Comparison of ENCODE assay signal across 8 mouse cellular contexts in genomic region chr4:32560246-32560645, GRCm38 (mm10). TPM values are rescaled to one million over a fixed set of nuclear protein-coding genes. Genes with fewer than 3 reads are reported as not detected.
DNase-seq lines count a peak whose midpoint lies in the region; ATAC-seq lines count a peak whose summit lies in the region.

No protein-coding gene starts in this region.

- H3K36me3 ChIP-seq in lung, embryonic 16.5 days (ENCODE audit: control insufficient read depth, insufficient read depth, low read length): peaks cover 4% of the 10 kb centered on the region; the same call in 1 of the 2 replicates

- H3K9me3 ChIP-seq in lung, embryonic 16.5 days (ENCODE audit: control insufficient read depth, low read length): no peaks in the 10 kb centered on the region

- no peak overlapping the region for H3K27ac ChIP-seq in lung, embryonic 16.5 days (ENCODE audit: low read length)

- 29% methylated on average over 6 of the region's 6 CpGs for WGBS in lung, embryonic 16.5 days

- H3K4me3 ChIP-seq in lung, embryonic 16.5 days (ENCODE audit: low read length): no peak overlapping the region

- peaks cover 8% of the 10 kb centered on the region; the same call in 1 of the 2 replicates for H3K4me1 ChIP-seq in lung, embryonic 16.5 days (replicated peaks; ENCODE audit: control insufficient read depth, insufficient read depth, low read length)

- no peak overlapping the region for H3K9ac ChIP-seq in lung, embryonic 16.5 days (ENCODE audit: low read length)

- peak; percentile 53 for DNase-seq in embryo, embryonic 10 days (ENCODE audit: low spot score)
- no peak for DNase-seq in embryo, embryonic 9.5 days (ENCODE audit: extremely low spot score)
- no peak for DNase-seq in lung, adult 18-20 months
- DNase-seq in thymus, postnatal 14 days: peak; percentile 90
- DNase-seq in cerebellum, postnatal 14 days: no peak
- DNase-seq in ovary, adult 18-20 months (ENCODE audit: low spot score): no peak

- 0 out of 2 replicates have a peak, but pooled peaks have one; percentile 32 for ATAC-seq in lung, embryonic 16.5 days (ENCODE audit: low read depth)
- ATAC-seq in megakaryocyte, adult 5-6 weeks (ENCODE audit: poor library complexity, severe bottlenecking): 0 out of 2 replicates have a peak, but pooled peaks have one; percentile 16

- no peak overlapping the region for H3K4me2 ChIP-seq in lung, embryonic 16.5 days (ENCODE audit: low read depth, low read length)

- no peaks in the 10 kb centered on the region for H3K27me3 ChIP-seq in lung, embryonic 16.5 days (ENCODE audit: control insufficient read depth, insufficient read depth, low read depth, low read length)

RNA-seq across cellular contexts. Expression of gene Gja10, which starts 42.3 kb away (rescaled TPM):
- not detected in 2 replicates for polyA plus RNA-seq in lung, embryonic 16.5 days (2015; fragmentation: Nextera tagmentation; extraction: Ambion mirVana)
- not detected in 2 replicates for total RNA-seq in megakaryocyte, adult 5-6 weeks (2015)
- total RNA-seq in megakaryocyte, adult 5-6 weeks (2017): not detected in 2 replicates

RNA-seq across cellular contexts. Expression of gene Casp8ap2, which starts 55.0 kb away (rescaled TPM):
- 47.0 and 50.4 TPM in 2 replicates for polyA plus RNA-seq in lung, embryonic 16.5 days (2015; fragmentation: Nextera tagmentation; extraction: Ambion mirVana)
- total RNA-seq in megakaryocyte, adult 5-6 weeks (2015): 30.0 and 33.3 TPM in 2 replicates
- total RNA-seq in megakaryocyte, adult 5-6 weeks (2017): 36.5 and 46.9 TPM in 2 replicates

Comparison
In these comparisons a context has a peak if more than half of its experiments do, and no peak if none do; other contexts are left out.
1. DNase-seq: peak in embryo, embryonic 10 days (single experiment) and thymus, postnatal 14 days (single experiment); none in embryo, embryonic 9.5 days (single experiment), lung, adult 18-20 months (0 of 2), cerebellum, postnatal 14 days (0 of 2) and ovary, adult 18-20 months (single experiment).